Mouse (Mus musculus) olfactory bulb, adult 2 months (tissue): ENCODE measurements around the gene Gsg1l. TPM values are rescaled to one million over a fixed set of nuclear protein-coding genes. Genes with fewer than 3 reads are reported as not detected.

ENCODE experiments used
- H3K27ac ChIP-seq: fragments of 200-500 bp; 2 replicates; pipeline ENCODE4 v1.5.1; 2012; ENCODE audit warnings: low read depth, low read length; ENCODE audit not compliant: insufficient read depth
- H3K4me1 ChIP-seq: fragments of 200-500 bp; 2 replicates; pipeline ENCODE4 v1.6.1; 2012; ENCODE audit warnings: low read length; ENCODE audit not compliant: control insufficient read depth, insufficient read depth
- H3K4me3 ChIP-seq: fragments of 200-500 bp; 2 replicates; pipeline ENCODE4 v1.5.1; 2012; ENCODE audit warnings: mild to moderate bottlenecking, low read depth, low read length, moderate library complexity; ENCODE audit not compliant: insufficient read depth
- CTCF ChIP-seq: fragments of 200-500 bp; IDR thresholded peaks from 2 replicates; pipeline ENCODE4 v1.5.1; 2012; ENCODE audit warnings: low read depth, mild to moderate bottlenecking, low read length, moderate library complexity; ENCODE audit not compliant: insufficient read depth
- POLR2A ChIP-seq: fragments of 200-500 bp; IDR thresholded peaks from 2 replicates; pipeline ENCODE4 v1.6.1; 2012; ENCODE audit warnings: mild to moderate bottlenecking, low read depth, low read length, moderate library complexity; ENCODE audit not compliant: insufficient read depth
- WGBS: fragments of 180-500 bp; shearing (Covaris S2); methylation state at CpG from one replicate; pipeline ENCODE4 v1.1.7; 2018; 5-methylcytosine and 5-hydroxymethylcytosine counted together
- polyA plus RNA-seq: library from polyadenylated mRNA; stranded (reverse); fragments of >200 nt; gene quantifications from 2 replicates; pipeline ENCODE4 v1.2.4, GENCODE M21; 2012; ENCODE audit warnings: low replicate concordance; ENCODE audit not compliant: missing spikeins, insufficient read depth, insufficient read length

Gene Gsg1l
- polyA plus RNA-seq, 1 experiment, result not detected

GRCm38 (mm10) chr7:126062228-126062627, 20.0 kb downstream of the Gsg1l start:
- Histone ChIP-seq H3K27ac (no peak overlapping the region), H3K4me1 (peaks cover 13% of the 10 kb centered on the region; the same call in 1 of the 2 replicates), H3K4me3 (no peak overlapping the region)
- WGBS, result 51% methylated on average over 4 of the region's 4 CpGs
- TF ChIP-seq POLR2A, result no peak
- TF ChIP-seq CTCF, result no peak

- no peak for TF ChIP-seq CTCF
Observed at GRCm38 (mm10) chr7:126058918-126059317, 23.3 kb downstream of the Gsg1l start.

GRCm38 (mm10) chr7:126057332-126057914, 24.8 kb downstream of the Gsg1l start:
- H3K4me3 ChIP-seq, result no peak overlapping the region
- H3K27ac ChIP-seq, result no peak overlapping the region
- 89% methylated on average over 10 of the region's 10 CpGs for WGBS
- peaks cover 8% of the 10 kb centered on the region; the same call in 1 of the 2 replicates for H3K4me1 ChIP-seq
- no peak for TF ChIP-seq POLR2A
- TF ChIP-seq CTCF, result no peak

More at GRCm38 (mm10) chr7:126058918-126059317, 23.3 kb downstream of the Gsg1l start:
- Histone ChIP-seq H3K4me1 (peaks cover 6% of the 10 kb centered on the region; the same call in 1 of the 2 replicates), H3K4me3 (no peak overlapping the region), H3K27ac (no peak overlapping the region)
- 54% methylated on average over 7 of the region's 7 CpGs for WGBS

GRCm38 (mm10) chr7:126054574-126054973, 27.6 kb downstream of the Gsg1l start:
- 77% methylated on average over 6 of the region's 6 CpGs for WGBS
- Histone ChIP-seq H3K4me1 (peaks cover 11% of the 10 kb centered on the region; the same call in 1 of the 2 replicates), H3K4me3 (no peak overlapping the region), H3K27ac (no peak overlapping the region)
- TF ChIP-seq POLR2A, result no peak
- TF ChIP-seq CTCF, result no peak

GRCm38 (mm10) chr7:126053618-126054017, 28.6 kb downstream of the Gsg1l start:
- Histone ChIP-seq H3K4me1 (peaks cover 10% of the 10 kb centered on the region; the same call in 1 of the 2 replicates), H3K27ac (no peak overlapping the region), H3K4me3 (no peak overlapping the region)
- 93% methylated on average over 7 of the region's 7 CpGs for WGBS
- TF ChIP-seq CTCF (no peak), POLR2A (no peak)

- Histone ChIP-seq H3K4me3 (no peak overlapping the region), H3K4me1 (peaks cover 19% of the 10 kb centered on the region), H3K27ac (no peak overlapping the region)
- TF ChIP-seq POLR2A (no peak), CTCF (no peak)
- 77% methylated on average over 6 of the region's 6 CpGs for WGBS
Observed at GRCm38 (mm10) chr7:126051910-126052309, 30.3 kb downstream of the Gsg1l start.

- TF ChIP-seq POLR2A, result no peak
- no peak for TF ChIP-seq CTCF
- Histone ChIP-seq H3K27ac (no peak overlapping the region), H3K4me1 (peaks cover 24% of the 10 kb centered on the region), H3K4me3 (no peak overlapping the region)
- WGBS, result 91% methylated on average over 6 of the region's 6 CpGs
Observed at GRCm38 (mm10) chr7:126045077-126045476, 37.1 kb downstream of the Gsg1l start.

GRCm38 (mm10) chr7:126042306-126042705, 39.9 kb downstream of the Gsg1l start:
- Histone ChIP-seq H3K4me3 (no peak overlapping the region), H3K4me1 (peaks cover 24% of the 10 kb centered on the region), H3K27ac (no peak overlapping the region)
- 69% methylated on average over 3 of the region's 3 CpGs for WGBS
- TF ChIP-seq CTCF (no peak), POLR2A (no peak)

- TF ChIP-seq POLR2A, result no peak
- no peak for TF ChIP-seq CTCF
- 53% methylated on average over 18 of the region's 18 CpGs for WGBS
Observed at GRCm38 (mm10) chr7:126040794-126041526, 41.3 kb downstream of the Gsg1l start.

More at GRCm38 (mm10) chr7:126040794-126041526, 41.3 kb downstream of the Gsg1l start:
- Histone ChIP-seq H3K4me3 (no peak overlapping the region), H3K4me1 (peaks cover 20% of the 10 kb centered on the region), H3K27ac (no peak overlapping the region)
